Mouse (Mus musculus) cortical plate, adult 2 months (tissue): ENCODE measurements around the gene Gcnt3.

ENCODE experiments used
- CTCF ChIP-seq: fragments of 200-500 bp; IDR thresholded peaks from 2 replicates; pipeline ENCODE4 v1.5.1; 2011; ENCODE audit warnings: mild to moderate bottlenecking, control low read depth, low read length; ENCODE audit not compliant: insufficient read depth; ENCODE audit errors: extremely low read depth
- POLR2A ChIP-seq: fragments of 200-500 bp; IDR thresholded peaks from 2 replicates; pipeline ENCODE4 v1.6.1; 2011; ENCODE audit warnings: mild to moderate bottlenecking, low read length, control low read depth; ENCODE audit not compliant: insufficient read depth; ENCODE audit errors: extremely low read depth

- no peak for TF ChIP-seq CTCF
- TF ChIP-seq POLR2A: no peak
Observed at GRCm38 (mm10) chr9:70047839-70048238, 10.0 kb upstream of the Gcnt3 start.
